Mouse (Mus musculus): ENCODE measurements around the gene Olfr1037. TPM values are rescaled to one million over a fixed set of nuclear protein-coding genes. Genes with fewer than 3 reads are reported as not detected.
"Not testable (repeated sequence)": the region's sequence is repeated elsewhere in the genome, so short reads cannot be mapped to it uniquely, and the experiment has no call there.

Olfr1037 gene
- polyA plus RNA-seq (2014; fragmentation: Nextera tagmentation; extraction: Ambion mirVana) = not detected in 2 replicates

DNA sequence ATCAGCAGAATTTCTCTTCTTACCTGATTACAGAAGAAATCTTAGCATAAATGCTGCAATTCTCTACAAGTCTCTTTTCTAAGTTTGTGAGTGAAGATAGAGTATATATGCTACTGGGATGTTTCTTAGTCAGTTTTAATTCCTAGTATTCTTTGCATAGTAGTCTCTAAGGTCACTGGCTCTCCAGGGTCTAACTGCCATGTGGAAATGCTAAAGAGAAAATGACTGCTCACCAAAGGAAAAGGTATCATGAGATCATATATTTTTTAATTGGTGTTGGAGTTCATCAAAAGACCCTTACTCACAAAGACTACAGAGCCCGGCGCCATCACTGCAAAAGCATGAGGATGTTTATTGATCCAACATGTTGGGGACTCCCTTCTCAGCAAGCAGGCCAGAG is at the start of gene Olfr1037:
Gene Olfr1037 (minus strand): TSS at position 101 of the 400 bp plus-strand sequence.
- Histone ChIP-seq H3K4me2 (replicated peaks; ENCODE audit: low read depth, low read length) (no peak within 1 kb of the TSS), H3K4me3 (ENCODE audit: low read depth, low read length) (no peak within 1 kb of the TSS), H3K36me3 (ENCODE audit: control insufficient read depth, insufficient read depth, low read length) (no peaks in the 10 kb centered on the region), H3K4me1 (ENCODE audit: control insufficient read depth, insufficient read depth, low read length) (no peaks in the 10 kb centered on the region), H3K27ac (ENCODE audit: low read length) (no peak within 1 kb of the TSS), H3K27me3 (ENCODE audit: control insufficient read depth, insufficient read depth, low read length) (no peaks in the 10 kb centered on the region), H3K9me3 (ENCODE audit: control insufficient read depth, low read depth, low read length) (no peaks in the 10 kb centered on the region), H3K9ac (replicated peaks; ENCODE audit: low read depth, low read length) (no peak within 1 kb of the TSS)
- no peak for ATAC-seq (ENCODE audit: insufficient number of reproducible peaks, insufficient read depth, low FRiP score, low read depth)
- 90% methylated on average over 2 of the region's 2 CpGs for WGBS

DNA sequence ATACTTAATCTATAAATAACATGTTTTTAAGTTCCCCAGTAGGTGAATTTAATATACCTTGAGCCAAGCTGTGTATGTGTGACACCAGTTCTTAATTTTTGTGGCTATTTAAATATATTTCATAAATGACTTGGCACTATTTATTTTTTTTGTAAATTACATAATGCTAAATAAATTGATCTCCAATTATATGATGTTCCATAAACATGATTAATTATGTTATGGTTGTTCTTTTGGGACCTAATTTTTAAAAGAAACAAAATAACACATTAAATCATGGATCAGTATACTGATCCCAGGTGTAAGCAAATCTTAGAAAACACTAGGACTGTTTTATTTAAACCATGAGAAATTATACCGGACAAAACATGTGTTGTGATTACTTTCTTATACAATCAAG is 48.6 kb upstream of the Olfr1037 start, which contains the start of gene Olfr1039:
Gene Olfr1039 (minus strand): TSS at position 101 of the 400 bp plus-strand sequence.
- 88% methylated on average over 1 of the region's 1 CpGs for WGBS

DNA sequence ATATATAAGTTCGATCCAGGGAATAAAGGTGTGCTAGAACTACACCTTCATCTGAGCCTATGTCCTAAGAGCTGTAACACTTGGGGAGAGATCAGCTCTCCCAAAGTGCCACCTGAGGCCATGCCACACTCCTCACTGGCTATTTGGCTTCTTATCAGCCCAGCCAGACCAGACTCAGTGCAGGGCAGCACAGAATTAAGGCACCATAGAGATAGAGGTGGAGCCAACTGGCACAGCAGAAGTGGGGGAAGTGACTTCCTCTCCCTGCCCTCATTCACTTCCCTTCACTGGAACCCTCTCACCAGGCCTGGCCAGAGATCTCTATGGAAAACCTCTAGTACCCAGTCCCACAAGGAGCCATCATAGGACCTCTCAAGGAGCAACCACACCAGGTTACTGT is 6.7 kb downstream of the Olfr1037 start:
- WGBS = 96% methylated on average over 1 of the region's 1 CpGs
- not testable (repeated sequence) for H3K9ac ChIP-seq (replicated peaks; ENCODE audit: low read depth, low read length); H3K4me3 ChIP-seq (ENCODE audit: low read depth, low read length); H3K9me3 ChIP-seq (ENCODE audit: control insufficient read depth, low read depth, low read length); H3K4me1 ChIP-seq (ENCODE audit: control insufficient read depth, insufficient read depth, low read length); H3K4me2 ChIP-seq (replicated peaks; ENCODE audit: low read depth, low read length); H3K27me3 ChIP-seq (ENCODE audit: control insufficient read depth, insufficient read depth, low read length); H3K27ac ChIP-seq (ENCODE audit: low read length); ATAC-seq (ENCODE audit: insufficient number of reproducible peaks, insufficient read depth, low FRiP score, low read depth); H3K36me3 ChIP-seq (ENCODE audit: control insufficient read depth, insufficient read depth, low read length)

More for the DNA sequence above, 48.6 kb upstream of the Olfr1037 start, which contains the start of gene Olfr1039:
- Histone ChIP-seq H3K4me2 (replicated peaks; ENCODE audit: low read depth, low read length) (no peak within 1 kb of the TSS), H3K9ac (replicated peaks; ENCODE audit: low read depth, low read length) (no peak within 1 kb of the TSS), H3K27ac (ENCODE audit: low read length) (no peak within 1 kb of the TSS), H3K4me1 (ENCODE audit: control insufficient read depth, insufficient read depth, low read length) (no peaks in the 10 kb centered on the region), H3K4me3 (ENCODE audit: low read depth, low read length) (no peak within 1 kb of the TSS), H3K9me3 (ENCODE audit: control insufficient read depth, low read depth, low read length) (no peaks in the 10 kb centered on the region), H3K27me3 (ENCODE audit: control insufficient read depth, insufficient read depth, low read length) (no peaks in the 10 kb centered on the region), H3K36me3 (ENCODE audit: control insufficient read depth, insufficient read depth, low read length) (no peaks in the 10 kb centered on the region)
- no peak for ATAC-seq (ENCODE audit: insufficient number of reproducible peaks, insufficient read depth, low FRiP score, low read depth)

DNA sequence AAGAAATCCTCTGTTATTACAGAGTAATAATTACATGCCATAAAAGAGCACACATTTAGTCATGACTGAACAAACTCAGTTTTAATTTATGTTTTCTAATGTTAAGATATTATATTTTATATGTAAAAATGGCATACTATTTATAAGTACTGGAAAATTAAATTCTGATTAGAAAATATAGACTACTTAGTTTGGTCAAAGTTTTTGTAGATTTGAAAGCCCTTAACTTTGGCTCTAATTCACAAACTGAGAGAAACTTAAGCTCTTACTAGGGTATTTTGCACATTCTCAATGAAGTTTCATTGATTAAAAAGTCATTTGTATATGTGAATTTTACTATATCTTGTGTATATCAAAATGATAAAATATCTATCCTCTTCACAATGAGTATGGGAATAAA is 13.5 kb downstream of the Olfr1037 start, which contains the start of gene Olfr1036:
Gene Olfr1036 (plus strand): TSS at position 301 of the 400 bp plus-strand sequence.
- H3K27ac ChIP-seq (ENCODE audit: low read length); H3K9ac ChIP-seq (replicated peaks; ENCODE audit: low read depth, low read length); H3K36me3 ChIP-seq (ENCODE audit: control insufficient read depth, insufficient read depth, low read length); H3K4me2 ChIP-seq (replicated peaks; ENCODE audit: low read depth, low read length); H3K9me3 ChIP-seq (ENCODE audit: control insufficient read depth, low read depth, low read length); H3K4me1 ChIP-seq (ENCODE audit: control insufficient read depth, insufficient read depth, low read length); ATAC-seq (ENCODE audit: insufficient number of reproducible peaks, insufficient read depth, low FRiP score, low read depth); H3K4me3 ChIP-seq (ENCODE audit: low read depth, low read length); H3K27me3 ChIP-seq (ENCODE audit: control insufficient read depth, insufficient read depth, low read length): not testable (repeated sequence)

DNA sequence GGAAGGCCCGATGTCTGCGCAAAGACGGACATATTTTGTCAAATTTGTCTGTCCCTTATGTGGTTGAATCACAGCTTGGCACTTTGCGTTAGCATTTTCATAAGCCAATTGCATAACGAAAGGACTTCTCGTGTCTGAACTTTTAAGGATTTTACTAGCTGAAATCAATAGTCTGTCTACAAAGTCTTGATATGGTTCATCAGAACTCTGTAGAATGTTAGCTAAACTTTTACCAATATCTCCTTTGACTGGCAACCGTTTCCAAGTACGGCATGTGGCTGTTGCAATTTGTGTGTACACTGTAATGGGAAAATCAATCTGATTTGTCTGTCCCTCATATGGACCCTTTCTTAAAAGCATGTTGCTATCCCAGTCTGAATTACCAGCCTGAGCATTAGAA is 17.0 kb downstream of the Olfr1037 start:
- no peak for ATAC-seq (ENCODE audit: insufficient number of reproducible peaks, insufficient read depth, low FRiP score, low read depth)
- no peaks in the 10 kb centered on the region for H3K4me1 ChIP-seq (ENCODE audit: control insufficient read depth, insufficient read depth, low read length)
- no peaks in the 10 kb centered on the region for H3K36me3 ChIP-seq (ENCODE audit: control insufficient read depth, insufficient read depth, low read length)
- H3K4me2 ChIP-seq (replicated peaks; ENCODE audit: low read depth, low read length) = no peak overlapping the region
- no peaks in the 10 kb centered on the region for H3K9me3 ChIP-seq (ENCODE audit: control insufficient read depth, low read depth, low read length)
- H3K27me3 ChIP-seq (ENCODE audit: control insufficient read depth, insufficient read depth, low read length) = no peaks in the 10 kb centered on the region
- no peak overlapping the region for H3K27ac ChIP-seq (ENCODE audit: low read length)
- no peak overlapping the region for H3K4me3 ChIP-seq (ENCODE audit: low read depth, low read length)
- WGBS = 79% methylated on average over 8 of the region's 8 CpGs
- H3K9ac ChIP-seq (replicated peaks; ENCODE audit: low read depth, low read length) = no peak overlapping the region

DNA sequence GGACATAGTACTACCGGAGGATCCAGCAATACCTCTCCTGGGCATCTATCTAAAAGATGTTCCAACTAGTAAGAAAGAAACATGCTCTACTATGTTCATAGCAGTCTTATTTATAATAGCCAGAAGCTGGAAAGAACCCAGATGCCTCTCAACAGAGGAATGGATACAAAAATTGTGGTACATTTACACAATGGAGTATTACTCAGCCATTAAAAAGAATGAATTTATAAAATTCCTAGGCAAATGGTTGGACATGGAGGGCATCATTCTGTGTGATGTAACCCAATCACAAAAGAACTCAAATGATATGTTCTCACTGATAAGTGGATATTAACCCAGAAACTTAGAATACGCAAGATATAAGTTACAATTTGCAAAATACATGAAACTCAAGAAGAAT is 23.4 kb downstream of the Olfr1037 start:
- not testable (repeated sequence) for H3K36me3 ChIP-seq (ENCODE audit: control insufficient read depth, insufficient read depth, low read length); H3K9ac ChIP-seq (replicated peaks; ENCODE audit: low read depth, low read length); H3K4me2 ChIP-seq (replicated peaks; ENCODE audit: low read depth, low read length); H3K27me3 ChIP-seq (ENCODE audit: control insufficient read depth, insufficient read depth, low read length); ATAC-seq (ENCODE audit: insufficient number of reproducible peaks, insufficient read depth, low FRiP score, low read depth); H3K4me3 ChIP-seq (ENCODE audit: low read depth, low read length); H3K4me1 ChIP-seq (ENCODE audit: control insufficient read depth, insufficient read depth, low read length); H3K9me3 ChIP-seq (ENCODE audit: control insufficient read depth, low read depth, low read length); H3K27ac ChIP-seq (ENCODE audit: low read length)
- 96% methylated on average over 2 of the region's 2 CpGs for WGBS

DNA sequence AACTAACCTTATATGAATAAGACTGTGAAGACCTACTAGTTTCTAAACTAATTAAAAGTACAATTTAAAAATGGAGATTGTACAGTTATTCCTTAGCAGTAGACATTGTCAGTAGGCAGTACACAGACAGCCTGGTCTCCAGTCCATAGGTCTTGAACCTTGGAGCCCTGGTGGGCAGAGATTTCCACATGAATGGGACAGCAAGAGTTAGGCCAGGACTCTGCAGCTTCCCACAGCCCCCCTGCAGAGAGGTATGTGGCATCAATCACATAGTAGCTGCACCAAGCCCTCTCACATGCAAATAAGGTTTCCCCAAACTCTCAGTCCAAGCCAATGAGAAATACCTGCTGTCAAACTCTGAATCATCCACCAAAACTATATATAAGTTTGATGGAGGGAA is 36.4 kb downstream of the Olfr1037 start:
- H3K27ac ChIP-seq (ENCODE audit: low read length); H3K9me3 ChIP-seq (ENCODE audit: control insufficient read depth, low read depth, low read length); H3K4me1 ChIP-seq (ENCODE audit: control insufficient read depth, insufficient read depth, low read length); H3K36me3 ChIP-seq (ENCODE audit: control insufficient read depth, insufficient read depth, low read length); H3K27me3 ChIP-seq (ENCODE audit: control insufficient read depth, insufficient read depth, low read length); H3K4me3 ChIP-seq (ENCODE audit: low read depth, low read length); H3K9ac ChIP-seq (replicated peaks; ENCODE audit: low read depth, low read length); H3K4me2 ChIP-seq (replicated peaks; ENCODE audit: low read depth, low read length); ATAC-seq (ENCODE audit: insufficient number of reproducible peaks, insufficient read depth, low FRiP score, low read depth): not testable (repeated sequence)

DNA sequence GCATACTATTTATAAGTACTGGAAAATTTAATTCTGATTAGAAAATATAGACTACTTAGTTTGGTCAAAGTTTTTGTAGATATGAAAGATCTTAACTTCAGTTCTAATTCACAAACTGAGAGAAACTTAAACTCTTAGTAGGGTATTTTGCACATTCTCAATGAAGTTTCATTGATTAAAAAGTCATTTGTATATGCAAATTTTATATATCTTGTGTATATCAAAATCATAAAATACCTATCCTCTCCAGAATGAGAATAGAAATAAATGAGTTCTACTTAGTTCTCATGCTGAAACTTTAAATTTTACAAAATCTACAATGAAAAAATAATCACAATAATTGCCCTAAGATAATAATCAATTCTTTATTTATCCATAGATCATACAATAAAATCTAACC is 41.6 kb downstream of the Olfr1037 start, which contains the start of gene Olfr1034:
Gene Olfr1034 (plus strand): TSS at position 301 of the 400 bp plus-strand sequence.
- no peaks in the 10 kb centered on the region for H3K27me3 ChIP-seq (ENCODE audit: control insufficient read depth, insufficient read depth, low read length)
- H3K4me3 ChIP-seq (ENCODE audit: low read depth, low read length) = no peak within 1 kb of the TSS
- H3K9me3 ChIP-seq (ENCODE audit: control insufficient read depth, low read depth, low read length) = no peaks in the 10 kb centered on the region
- no peak within 1 kb of the TSS for H3K4me2 ChIP-seq (replicated peaks; ENCODE audit: low read depth, low read length)
- ATAC-seq (ENCODE audit: insufficient number of reproducible peaks, insufficient read depth, low FRiP score, low read depth) = no peak
- no peaks in the 10 kb centered on the region for H3K4me1 ChIP-seq (ENCODE audit: control insufficient read depth, insufficient read depth, low read length)
- no peak within 1 kb of the TSS for H3K27ac ChIP-seq (ENCODE audit: low read length)
- no peak within 1 kb of the TSS for H3K9ac ChIP-seq (replicated peaks; ENCODE audit: low read depth, low read length)
- H3K36me3 ChIP-seq (ENCODE audit: control insufficient read depth, insufficient read depth, low read length) = no peaks in the 10 kb centered on the region

Measured in stomach, embryonic 14.5 days (tissue).